Mouse (Mus musculus) hindbrain, embryonic 15.5 days (tissue): ENCODE measurements at regions not wholly inside any gene's neighbourhood (a gene's known extent, or its start where the extent isn't known, plus 50 kb on each side); places are given as distances from the start of the nearest gene placed in this dataset.

Experiments
- ATAC-seq: fragments of 200-750 bp; cut with Nextera tagmentation; 2 replicates; pipeline ENCODE4 v1.8.0; 2017; ENCODE audit warnings: low read depth, moderate number of reproducible peaks, moderate TSS enrichment; ENCODE audit not compliant: low FRiP score
- H3K27ac ChIP-seq: fragments of 300-500 bp; sonication (generic); replicated peaks from 2 replicates; pipeline ENCODE4 v1.5.1; 2015; ENCODE audit warnings: mild to moderate bottlenecking, inconsistent platforms
- H3K27me3 ChIP-seq: fragments of 300-500 bp; sonication (generic); 2 replicates; pipeline ENCODE4 v1.6.1; 2015; ENCODE audit warnings: control low read depth, inconsistent platforms
- H3K36me3 ChIP-seq: fragments of 300-500 bp; sonication (generic); 2 replicates; pipeline ENCODE4 v1.6.1; 2015; ENCODE audit warnings: control low read depth, inconsistent platforms
- H3K4me1 ChIP-seq: fragments of 300-500 bp; sonication (generic); replicated peaks from 2 replicates; pipeline ENCODE4 v1.6.1; 2015; ENCODE audit warnings: control low read depth, inconsistent platforms
- H3K4me2 ChIP-seq: fragments of 300-500 bp; sonication (generic); 2 replicates; pipeline ENCODE4 v1.6.1; 2015; ENCODE audit warnings: moderate library complexity, mild to moderate bottlenecking, inconsistent platforms
- H3K4me3 ChIP-seq: fragments of 300-500 bp; sonication (generic); 2 replicates; pipeline ENCODE4 v1.5.1; 2015; ENCODE audit warnings: mild to moderate bottlenecking, inconsistent platforms
- H3K9ac ChIP-seq: fragments of 300-500 bp; sonication (generic); 2 replicates; pipeline ENCODE4 v1.6.1; 2015; ENCODE audit warnings: inconsistent platforms
- H3K9me3 ChIP-seq: fragments of 300-500 bp; sonication (generic); 2 replicates; pipeline ENCODE4 v1.6.1; 2016; ENCODE audit warnings: control low read depth, inconsistent platforms
- WGBS: fragments of 180-500 bp; shearing (Covaris S2); methylation state at CpG from one replicate; pipeline ENCODE4 v1.1.7; 2015; 5-methylcytosine and 5-hydroxymethylcytosine counted together

DNA sequence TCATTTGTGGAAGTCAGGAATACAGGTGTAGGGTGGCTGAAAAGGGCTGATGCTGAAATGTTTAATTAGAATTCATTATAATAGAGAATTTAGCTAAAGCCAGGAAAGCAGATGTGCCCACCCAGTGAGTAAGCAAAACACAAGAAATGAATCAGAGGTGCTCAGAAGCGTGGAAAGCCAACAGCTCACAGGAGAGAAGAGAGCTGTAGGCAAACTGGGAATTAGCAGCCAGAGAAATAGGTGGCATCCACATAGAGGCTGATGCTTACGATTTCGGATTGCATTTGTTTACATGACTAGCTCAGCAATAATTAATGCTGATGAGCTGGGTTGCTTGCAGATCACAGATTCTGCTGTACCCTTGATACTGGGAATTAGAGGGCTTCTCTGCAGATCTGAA lies 859.5 kb upstream of the Sel1l start:
- ATAC-seq: no peak
- no peaks in the 10 kb centered on the region for H3K36me3 ChIP-seq
- H3K4me3 ChIP-seq: no peak overlapping the region
- no peaks in the 10 kb centered on the region for H3K4me1 ChIP-seq
- H3K4me2 ChIP-seq: no peak overlapping the region
- H3K27me3 ChIP-seq: no peaks in the 10 kb centered on the region
- H3K9me3 ChIP-seq: no peaks in the 10 kb centered on the region
- 34% methylated on average over 3 of the region's 3 CpGs for WGBS
- no peak overlapping the region for H3K9ac ChIP-seq
- H3K27ac ChIP-seq: no peak overlapping the region

DNA sequence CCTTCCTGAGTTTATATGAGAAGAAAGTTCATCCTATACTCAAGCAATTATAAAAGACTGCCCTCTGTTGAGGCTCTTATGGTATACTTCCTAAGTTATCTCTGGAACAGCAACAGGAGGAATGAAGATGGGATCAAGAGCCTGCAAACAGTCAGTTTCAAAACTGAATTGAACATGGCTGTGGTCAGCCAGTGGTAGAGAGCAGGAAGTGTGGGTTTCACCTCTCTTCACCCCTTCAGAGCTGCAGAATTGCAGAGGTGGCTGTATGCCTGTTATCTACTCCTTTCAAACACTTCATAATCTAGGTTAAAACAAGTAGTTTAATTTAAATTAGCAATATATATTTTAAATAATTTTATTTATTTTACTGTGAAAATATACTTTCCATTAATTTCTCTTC lies 854.8 kb upstream of the Sel1l start:
- H3K27me3 ChIP-seq: no peaks in the 10 kb centered on the region
- no peak overlapping the region for H3K4me3 ChIP-seq
- no peaks in the 10 kb centered on the region for H3K9me3 ChIP-seq
- no peak for ATAC-seq
- H3K27ac ChIP-seq: no peak overlapping the region
- H3K36me3 ChIP-seq: no peaks in the 10 kb centered on the region
- H3K4me1 ChIP-seq: no peaks in the 10 kb centered on the region
- no peak overlapping the region for H3K4me2 ChIP-seq
- no peak overlapping the region for H3K9ac ChIP-seq

DNA sequence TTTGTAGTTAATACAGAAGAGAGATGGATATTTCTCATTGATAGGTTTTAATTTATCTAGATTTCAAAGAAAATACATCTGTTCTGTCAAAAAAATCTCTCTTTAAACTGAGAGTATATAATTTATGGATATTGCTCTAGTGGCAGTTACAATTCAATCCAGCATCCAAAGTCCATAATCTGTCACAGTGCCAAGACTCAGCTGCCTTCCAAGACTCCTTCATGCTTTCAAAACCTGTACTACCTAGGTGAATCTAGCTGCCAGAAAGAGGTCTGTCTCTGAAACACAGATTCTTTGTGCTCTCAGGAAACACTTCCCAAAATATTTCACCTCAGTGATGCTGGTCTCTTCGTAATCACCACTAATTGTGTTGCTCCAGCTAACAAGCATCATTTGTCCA lies 844.0 kb upstream of the Sel1l start:
- WGBS: 81% methylated on average over 1 of the region's 1 CpGs
- H3K27me3 ChIP-seq: no peaks in the 10 kb centered on the region
- no peak overlapping the region for H3K4me3 ChIP-seq
- H3K36me3 ChIP-seq: no peaks in the 10 kb centered on the region
- no peak overlapping the region for H3K4me2 ChIP-seq
- H3K27ac ChIP-seq: no peak overlapping the region
- no peaks in the 10 kb centered on the region for H3K9me3 ChIP-seq
- ATAC-seq: no peak
- H3K4me1 ChIP-seq: no peaks in the 10 kb centered on the region
- H3K9ac ChIP-seq: no peak overlapping the region

DNA sequence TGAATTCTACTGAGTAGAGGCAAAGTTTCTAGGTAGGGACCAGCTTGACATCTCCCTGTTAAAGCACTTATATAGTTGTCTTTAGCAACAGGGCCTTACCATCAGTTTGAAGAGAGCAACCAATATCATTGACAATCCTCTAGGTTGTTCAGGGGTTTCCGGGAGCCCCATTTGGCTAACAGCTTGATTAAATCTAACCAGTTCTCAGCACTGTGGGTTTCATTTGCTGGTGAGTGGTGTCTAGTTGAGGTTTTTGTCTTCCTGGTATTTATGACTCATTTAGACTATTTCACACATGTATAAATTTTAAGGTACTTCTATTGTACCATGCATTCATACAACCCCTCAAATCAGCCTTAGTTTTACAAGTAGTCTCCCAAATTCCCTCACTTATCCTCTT lies 823.4 kb upstream of the Sel1l start:
- Histone ChIP-seq H3K4me1 (no peaks in the 10 kb centered on the region), H3K4me2 (no peak overlapping the region), H3K27me3 (no peaks in the 10 kb centered on the region), H3K4me3 (no peak overlapping the region), H3K27ac (no peak overlapping the region), H3K36me3 (no peaks in the 10 kb centered on the region), H3K9ac (no peak overlapping the region), H3K9me3 (no peaks in the 10 kb centered on the region)
- no peak for ATAC-seq
- 96% methylated on average over 1 of the region's 1 CpGs for WGBS

DNA sequence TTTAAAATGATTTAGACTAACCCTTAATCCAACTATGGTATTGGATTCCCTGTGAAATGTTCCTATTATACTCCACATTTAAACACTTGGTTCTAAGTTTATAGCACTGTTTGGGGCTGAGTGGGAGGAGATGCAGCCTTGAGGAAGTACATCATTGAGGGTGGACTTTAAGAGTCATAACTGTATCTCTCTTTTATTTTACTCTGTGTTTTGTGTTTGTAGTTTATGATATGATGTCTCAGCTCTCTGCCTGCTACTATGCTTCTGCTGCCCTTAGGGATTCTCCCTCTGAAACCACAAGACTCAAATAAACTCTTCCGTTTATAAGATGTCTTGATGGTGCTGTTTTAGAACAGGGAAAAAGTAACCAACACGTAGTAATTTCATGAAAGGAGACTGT lies 797.7 kb upstream of the Sel1l start:
- WGBS: 75% methylated on average over 2 of the region's 2 CpGs
- no peak overlapping the region for H3K4me3 ChIP-seq
- no peak for ATAC-seq
- no peak overlapping the region for H3K9ac ChIP-seq
- no peaks in the 10 kb centered on the region for H3K4me1 ChIP-seq
- H3K9me3 ChIP-seq: no peaks in the 10 kb centered on the region
- no peaks in the 10 kb centered on the region for H3K36me3 ChIP-seq
- no peaks in the 10 kb centered on the region for H3K27me3 ChIP-seq
- no peak overlapping the region for H3K27ac ChIP-seq
- no peak overlapping the region for H3K4me2 ChIP-seq

DNA sequence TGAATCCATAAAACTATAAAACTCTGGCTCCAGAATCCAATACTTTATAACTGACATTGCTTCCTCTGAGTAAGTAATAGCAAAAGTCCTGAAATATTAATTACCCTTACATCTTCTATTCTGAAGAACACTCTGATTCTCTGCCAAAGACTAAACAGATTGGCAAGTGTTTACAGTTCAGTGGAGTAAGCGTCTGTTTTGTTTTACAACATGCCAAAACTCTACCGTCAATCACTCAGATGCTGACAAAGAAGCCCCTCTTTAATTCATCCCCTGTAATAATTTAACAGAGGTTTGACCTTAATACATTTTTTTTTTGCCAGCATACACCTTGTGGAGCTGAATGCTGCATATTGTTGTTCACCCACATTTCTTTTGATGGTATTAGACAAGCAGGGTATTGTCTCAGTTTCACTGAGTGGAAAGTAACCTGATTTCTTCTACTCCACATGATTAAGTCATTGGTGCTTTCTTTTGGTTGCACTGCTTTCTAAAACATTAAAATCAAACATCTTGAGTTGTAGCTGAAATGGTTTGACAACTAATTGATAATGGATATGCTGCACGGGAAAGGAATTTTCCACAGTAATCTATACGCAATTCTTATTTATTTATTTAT lies 796.2 kb upstream of the Sel1l start:
- no peak overlapping the region for H3K4me2 ChIP-seq
- no peaks in the 10 kb centered on the region for H3K4me1 ChIP-seq
- WGBS: 71% methylated on average over 4 of the region's 4 CpGs
- no peak overlapping the region for H3K27ac ChIP-seq
- H3K36me3 ChIP-seq: no peaks in the 10 kb centered on the region
- no peak overlapping the region for H3K9ac ChIP-seq
- H3K27me3 ChIP-seq: no peaks in the 10 kb centered on the region
- no peaks in the 10 kb centered on the region for H3K9me3 ChIP-seq
- no peak overlapping the region for H3K4me3 ChIP-seq
- no peak for ATAC-seq

DNA sequence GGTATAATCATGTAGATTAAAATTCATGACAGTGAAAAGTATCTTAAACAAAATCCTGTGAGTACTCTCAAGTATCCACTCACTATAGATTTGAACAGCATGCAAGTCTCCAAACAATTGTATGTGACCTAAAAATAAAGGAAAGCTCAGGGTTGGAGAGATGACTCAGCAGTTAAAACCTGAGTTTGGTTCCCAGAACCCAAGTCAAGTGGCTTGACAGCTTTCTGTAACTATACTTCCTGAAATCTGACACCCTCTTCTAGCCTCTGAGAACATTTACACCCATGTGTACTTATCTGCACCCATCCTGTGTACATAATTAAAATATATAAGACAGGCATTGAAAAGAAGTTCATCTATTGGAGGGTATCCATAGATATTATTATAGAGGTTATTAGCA lies 770.2 kb upstream of the Sel1l start:
- Histone ChIP-seq H3K27ac (no peak overlapping the region), H3K4me1 (no peaks in the 10 kb centered on the region), H3K4me3 (no peak overlapping the region), H3K27me3 (no peaks in the 10 kb centered on the region), H3K9me3 (0 out of 2 replicates have a peak, but pooled peaks cover 7% of the 10 kb centered on the region), H3K4me2 (no peak overlapping the region), H3K36me3 (no peaks in the 10 kb centered on the region), H3K9ac (no peak overlapping the region)
- ATAC-seq: no peak

DNA sequence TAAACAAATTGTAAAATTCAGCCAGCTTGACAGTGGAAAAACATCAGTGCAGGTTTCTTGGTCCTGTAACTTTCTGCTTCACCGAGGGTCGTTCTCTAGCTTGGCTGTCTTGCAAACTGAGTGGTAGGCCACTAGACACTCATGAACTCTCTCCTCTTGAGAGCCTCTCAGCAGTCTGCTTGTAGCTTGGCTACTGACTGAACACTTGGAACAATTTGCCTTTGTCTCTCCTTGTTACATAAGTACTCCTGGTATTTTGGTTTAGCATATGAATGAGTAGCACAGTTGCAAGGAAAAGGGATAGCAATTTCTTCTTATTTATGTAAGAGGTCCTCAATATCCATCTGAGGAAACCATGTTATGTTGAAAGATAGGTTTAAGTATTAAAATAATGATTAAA lies 769.6 kb upstream of the Sel1l start:
- Histone ChIP-seq H3K27me3 (no peaks in the 10 kb centered on the region), H3K9me3 (0 out of 2 replicates have a peak, but pooled peaks cover 7% of the 10 kb centered on the region), H3K9ac (no peak overlapping the region), H3K36me3 (no peaks in the 10 kb centered on the region), H3K4me2 (no peak overlapping the region), H3K4me3 (no peak overlapping the region), H3K27ac (no peak overlapping the region), H3K4me1 (no peaks in the 10 kb centered on the region)
- WGBS: 42% methylated on average over 2 of the region's 2 CpGs
- ATAC-seq: no peak

DNA sequence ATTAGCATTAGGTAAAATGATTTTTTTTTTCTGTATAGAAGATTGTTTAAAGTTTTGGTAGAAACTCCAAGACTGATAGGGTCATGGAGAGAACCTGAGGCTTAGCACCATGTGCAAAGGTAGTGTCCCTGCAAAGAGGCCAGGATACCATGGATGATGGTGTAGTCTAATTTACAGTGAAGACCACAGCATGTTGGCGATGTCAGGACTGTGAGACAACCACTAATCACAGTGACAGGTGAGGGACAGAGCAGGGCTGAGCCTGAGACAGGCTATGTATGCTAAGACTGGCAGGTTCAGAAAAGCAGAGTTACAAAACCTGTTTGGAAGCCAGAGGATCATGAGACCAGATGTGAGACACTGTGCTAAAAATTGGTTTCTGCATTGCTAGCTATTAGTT lies 752.7 kb upstream of the Sel1l start:
- no peaks in the 10 kb centered on the region for H3K36me3 ChIP-seq
- H3K27me3 ChIP-seq: no peaks in the 10 kb centered on the region
- H3K4me2 ChIP-seq: no peak overlapping the region
- no peaks in the 10 kb centered on the region for H3K9me3 ChIP-seq
- H3K4me1 ChIP-seq: no peaks in the 10 kb centered on the region
- no peak overlapping the region for H3K9ac ChIP-seq
- ATAC-seq: no peak
- WGBS: 78% methylated on average over 1 of the region's 1 CpGs
- H3K27ac ChIP-seq: no peak overlapping the region
- H3K4me3 ChIP-seq: no peak overlapping the region

DNA sequence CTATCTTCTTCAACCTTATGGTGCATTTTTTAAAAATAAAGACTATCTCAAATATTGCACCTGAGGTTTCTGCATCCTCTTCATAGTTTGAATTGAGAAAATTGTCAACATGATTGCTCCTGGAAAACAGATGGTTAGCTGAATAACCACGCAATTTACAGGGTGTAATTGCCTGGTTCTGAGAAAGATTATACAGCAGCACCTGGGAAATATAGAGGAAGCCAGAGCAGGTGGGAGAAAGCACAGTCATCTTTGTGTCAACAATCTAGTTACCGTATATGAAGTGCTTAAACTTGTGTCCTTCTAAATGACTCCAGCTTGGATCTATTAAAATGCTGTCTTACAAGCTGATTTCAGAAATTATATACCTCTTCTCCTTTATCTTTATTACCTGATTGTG lies 740.8 kb upstream of the Sel1l start:
- no peak for ATAC-seq
- no peak overlapping the region for H3K27ac ChIP-seq

DNA sequence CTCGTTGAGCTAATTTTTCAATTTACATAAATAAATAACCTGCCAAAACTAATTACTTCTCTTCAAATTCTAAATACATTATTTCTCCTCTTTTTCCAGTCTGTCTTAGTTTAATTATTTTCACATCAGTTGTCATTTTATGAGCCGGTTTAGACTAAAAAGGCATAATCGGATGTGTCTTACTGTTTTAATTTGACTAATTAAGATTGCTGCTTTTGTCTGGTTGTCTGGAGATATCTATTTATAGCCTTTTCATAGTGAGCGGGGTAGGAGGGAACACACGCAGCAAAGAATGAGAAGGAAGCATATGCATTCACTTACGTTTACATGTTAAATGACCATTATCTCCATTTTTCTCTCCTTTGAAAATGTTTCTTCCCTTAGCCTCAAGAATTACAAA lies 740.3 kb upstream of the Sel1l start:
- no peak overlapping the region for H3K4me3 ChIP-seq
- H3K4me1 ChIP-seq: no peaks in the 10 kb centered on the region
- H3K27me3 ChIP-seq: no peaks in the 10 kb centered on the region
- WGBS: 31% methylated on average over 6 of the region's 6 CpGs
- ATAC-seq: no peak
- no peaks in the 10 kb centered on the region for H3K36me3 ChIP-seq
- no peak overlapping the region for H3K9ac ChIP-seq
- no peaks in the 10 kb centered on the region for H3K9me3 ChIP-seq
- no peak overlapping the region for H3K27ac ChIP-seq
- H3K4me2 ChIP-seq: no peak overlapping the region

More for the DNA sequence above, 740.8 kb upstream of the Sel1l start:
- H3K27me3 ChIP-seq: no peaks in the 10 kb centered on the region
- no peaks in the 10 kb centered on the region for H3K4me1 ChIP-seq
- WGBS: 54% methylated on average over 2 of the region's 2 CpGs
- no peak overlapping the region for H3K9ac ChIP-seq
- no peak overlapping the region for H3K4me2 ChIP-seq
- H3K4me3 ChIP-seq: no peak overlapping the region
- no peaks in the 10 kb centered on the region for H3K9me3 ChIP-seq
- no peaks in the 10 kb centered on the region for H3K36me3 ChIP-seq

DNA sequence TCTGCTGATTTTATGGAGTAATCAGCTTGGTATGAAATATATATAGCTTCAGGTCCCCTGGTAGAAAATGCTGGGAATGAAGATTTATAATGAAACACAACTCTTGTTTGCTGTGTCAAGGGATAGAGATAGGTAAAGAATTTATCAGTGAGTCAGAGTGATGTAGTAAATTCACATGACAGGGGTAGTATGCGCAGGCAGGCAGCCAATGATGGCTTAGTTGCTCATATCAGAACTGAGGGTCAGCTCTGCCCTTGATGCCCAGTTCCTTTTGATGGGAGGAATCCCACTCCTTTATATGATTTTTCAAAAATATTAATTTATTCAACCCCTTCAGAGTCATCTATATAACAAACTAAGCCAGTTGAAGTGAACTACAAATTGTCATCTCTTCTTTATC lies 729.6 kb upstream of the Sel1l start:
- H3K27ac ChIP-seq: no peak overlapping the region
- ATAC-seq: no peak
- H3K27me3 ChIP-seq: no peaks in the 10 kb centered on the region
- no peak overlapping the region for H3K4me3 ChIP-seq
- no peak overlapping the region for H3K4me2 ChIP-seq
- no peaks in the 10 kb centered on the region for H3K36me3 ChIP-seq
- no peaks in the 10 kb centered on the region for H3K9me3 ChIP-seq
- 97% methylated on average over 1 of the region's 1 CpGs for WGBS
- no peaks in the 10 kb centered on the region for H3K4me1 ChIP-seq
- H3K9ac ChIP-seq: no peak overlapping the region
